Mouse (Mus musculus): ENCODE results near the gene Mmgt1. TPM values are rescaled to one million over a fixed set of nuclear protein-coding genes. Genes with fewer than 3 reads are reported as not detected.

The Mmgt1 gene
- total RNA-seq (2023): 9.6 TPM

GRCm38 (mm10) chrX:56597887-56598640 lies at the start of gene Mmgt1:
Gene Mmgt1 (minus strand): TSS chrX:56598069.

GRCm38 (mm10) chrX:56609623-56610317 lies 11.9 kb upstream of the Mmgt1 start, which contains the start of gene Slc9a6:
Gene Slc9a6 (plus strand): TSS chrX:56609757.

GRCm38 (mm10) chrX:56549506-56549905 lies 48.4 kb downstream of the Mmgt1 start, which contains the start of gene Gm648:
Gene Gm648 (minus strand): TSS chrX:56549606.

Other genes with a start within 250 kb of the Mmgt1 start
- 0.62 TPM for gene Smim10l2a, start 223.5 kb downstream of the Mmgt1 start, total RNA-seq (2023)
- not detected for gene Gm2174, start 150.1 kb downstream of the Mmgt1 start, total RNA-seq (2023)
- gene Ints6l, start 143.2 kb downstream of the Mmgt1 start, total RNA-seq (2023): 51.9 TPM
- not detected for gene Gm10477, start 73.3 kb downstream of the Mmgt1 start, total RNA-seq (2023)
- not detected for gene Gm648, start 48.5 kb downstream of the Mmgt1 start, total RNA-seq (2023)
- 15.0 TPM for gene Slc9a6, start 11.7 kb upstream of the Mmgt1 start, total RNA-seq (2023)
- 2.2 TPM for gene Fhl1, start 133.7 kb upstream of the Mmgt1 start, total RNA-seq (2023)
- not detected for gene Map7d3, start 224.3 kb upstream of the Mmgt1 start, total RNA-seq (2023)